Mouse (Mus musculus) forebrain, embryonic 16.5 days (tissue): ENCODE results near the gene Mei1. TPM values are rescaled to one million over a fixed set of nuclear protein-coding genes. Genes with fewer than 3 reads are reported as not detected.

ENCODE experiments used
- ATAC-seq: fragments of 200-750 bp; cut with Nextera tagmentation; 2 replicates; pipeline ENCODE4 v1.8.0; 2017; ENCODE audit warnings: mild to moderate bottlenecking, moderate library complexity
- H3K27ac ChIP-seq: fragments of 300-500 bp; sonication (generic); 2 replicates; pipeline ENCODE4 v1.5.1; 2014; ENCODE audit warnings: low read length, control low read depth
- H3K27me3 ChIP-seq: fragments of 300-500 bp; sonication (generic); replicated peaks from 2 replicates; pipeline ENCODE4 v1.6.1; 2014; ENCODE audit warnings: low read length; ENCODE audit not compliant: control insufficient read depth, insufficient read depth
- H3K36me3 ChIP-seq: fragments of 300-500 bp; sonication (generic); 2 replicates; pipeline ENCODE4 v1.6.1; 2014; ENCODE audit not compliant: control insufficient read depth, insufficient read depth
- H3K4me1 ChIP-seq: fragments of 300-500 bp; sonication (generic); replicated peaks from 2 replicates; pipeline ENCODE4 v1.6.1; 2014; ENCODE audit warnings: low read length; ENCODE audit not compliant: control insufficient read depth, insufficient read depth
- H3K4me2 ChIP-seq: fragments of 300-500 bp; sonication (generic); 2 replicates; pipeline ENCODE4 v1.6.1; 2014; ENCODE audit warnings: mild to moderate bottlenecking, low read length, control low read depth
- H3K4me3 ChIP-seq: fragments of 300-500 bp; sonication (generic); replicated peaks from 2 replicates; pipeline ENCODE4 v1.5.1; 2014; ENCODE audit warnings: mild to moderate bottlenecking, low read length, control low read depth
- H3K9ac ChIP-seq: fragments of 300-500 bp; sonication (generic); replicated peaks from 2 replicates; pipeline ENCODE4 v1.6.1; 2014; ENCODE audit warnings: low read depth, low read length, control low read depth
- H3K9me3 ChIP-seq: fragments of 300-500 bp; sonication (generic); 2 replicates; pipeline ENCODE4 v1.6.1; 2016; ENCODE audit warnings: low read length; ENCODE audit not compliant: control insufficient read depth
- WGBS: fragments of 180-500 bp; shearing (Covaris S2); extraction: QIAGEN DNeasy Blood & Tissue Kit; methylation state at CpG from one replicate; pipeline ENCODE4 v1.1.7; 2014; 5-methylcytosine and 5-hydroxymethylcytosine counted together
- polyA plus RNA-seq: library from polyadenylated mRNA; unstranded; fragments of >200 nt; fragmentation: Nextera tagmentation; extraction: Ambion mirVana; gene quantifications from 2 replicates; pipeline ENCODE4 v1.2.1, GENCODE M21; 2015

Gene Mei1
- polyA plus RNA-seq, 1 experiment from 2014 or later: not detected

- H3K36me3 ChIP-seq: no peaks in the 10 kb centered on the region
- H3K4me1 ChIP-seq: peaks cover 26% of the 10 kb centered on the region
- H3K9me3 ChIP-seq: no peaks in the 10 kb centered on the region
- peak overlapping the region; percentile 96 for H3K27ac ChIP-seq
- no peaks in the 10 kb centered on the region for H3K27me3 ChIP-seq
- H3K9ac ChIP-seq: peak overlapping the region; percentile 38; the same call in 1 of the 2 replicates
- H3K4me3 ChIP-seq: peak overlapping the region; percentile 88
- ATAC-seq: no peak
- H3K4me2 ChIP-seq: peak overlapping the region; percentile 57
- WGBS: 8% methylated on average over 11 of the region's 11 CpGs
Measured at GRCm38 (mm10) chr15:82145851-82146769, 76.3 kb downstream of the Mei1 start.

GRCm38 (mm10) chr15:82146770-82147610 is 77.2 kb downstream of the Mei1 start, which contains the start of gene Srebf2:
Gene Srebf2 (plus strand): TSS chr15:82147181.
- Histone ChIP-seq H3K27ac (peak within 1 kb of the TSS; percentile 97), H3K9me3 (no peaks in the 10 kb centered on the region), H3K4me3 (peak within 1 kb of the TSS; percentile 88), H3K9ac (peak within 1 kb of the TSS; percentile 89), H3K4me1 (peaks cover 26% of the 10 kb centered on the region), H3K4me2 (peak within 1 kb of the TSS; percentile 88), H3K36me3 (no peaks in the 10 kb centered on the region), H3K27me3 (no peaks in the 10 kb centered on the region)
- WGBS: under 1% methylated on average over 67 of the region's 79 CpGs
- peak; percentile 97 for ATAC-seq

- Histone ChIP-seq H3K36me3 (no peaks in the 10 kb centered on the region), H3K9ac (peak overlapping the region; percentile 89), H3K27me3 (no peaks in the 10 kb centered on the region), H3K4me2 (peak overlapping the region; percentile 88), H3K4me3 (peak overlapping the region; percentile 88), H3K9me3 (no peaks in the 10 kb centered on the region), H3K4me1 (peaks cover 26% of the 10 kb centered on the region), H3K27ac (peak overlapping the region; percentile 97)
- no peak; the same call in 1 of the 2 replicates for ATAC-seq
- 0% methylated on average over 38 of the region's 50 CpGs for WGBS
Measured at GRCm38 (mm10) chr15:82147611-82148111, 77.9 kb downstream of the Mei1 start.

- H3K9ac ChIP-seq: peak overlapping the region; percentile 89
- no peaks in the 10 kb centered on the region for H3K36me3 ChIP-seq
- peak overlapping the region; percentile 88 for H3K4me3 ChIP-seq
- ATAC-seq: no peak
- H3K27ac ChIP-seq: peak overlapping the region; percentile 97
- H3K4me2 ChIP-seq: peak overlapping the region; percentile 88
- H3K9me3 ChIP-seq: no peaks in the 10 kb centered on the region
- 10% methylated on average over 9 of the region's 9 CpGs for WGBS
- peaks cover 26% of the 10 kb centered on the region for H3K4me1 ChIP-seq
- no peaks in the 10 kb centered on the region for H3K27me3 ChIP-seq
Measured at GRCm38 (mm10) chr15:82148510-82148911, 78.7 kb downstream of the Mei1 start.

- no peak for ATAC-seq
- Histone ChIP-seq H3K9me3 (no peaks in the 10 kb centered on the region), H3K36me3 (no peaks in the 10 kb centered on the region), H3K27me3 (no peaks in the 10 kb centered on the region), H3K27ac (no peak overlapping the region), H3K4me1 (peaks cover 24% of the 10 kb centered on the region), H3K4me3 (no peak overlapping the region), H3K4me2 (no peak overlapping the region), H3K9ac (no peak overlapping the region)
Measured at GRCm38 (mm10) chr15:82150042-82150441, 80.2 kb downstream of the Mei1 start.

GRCm38 (mm10) chr15:82151176-82151575 is 81.4 kb downstream of the Mei1 start:
- 89% methylated on average over 4 of the region's 4 CpGs for WGBS
- H3K4me2 ChIP-seq: no peak overlapping the region
- H3K4me3 ChIP-seq: no peak overlapping the region
- H3K27ac ChIP-seq: no peak overlapping the region
- H3K36me3 ChIP-seq: no peaks in the 10 kb centered on the region
- H3K9ac ChIP-seq: no peak overlapping the region
- no peak for ATAC-seq
- H3K9me3 ChIP-seq: no peaks in the 10 kb centered on the region
- H3K27me3 ChIP-seq: no peaks in the 10 kb centered on the region
- peaks cover 22% of the 10 kb centered on the region for H3K4me1 ChIP-seq

- Histone ChIP-seq H3K4me1 (peaks cover 17% of the 10 kb centered on the region), H3K27me3 (no peaks in the 10 kb centered on the region), H3K9me3 (no peaks in the 10 kb centered on the region), H3K9ac (no peak overlapping the region), H3K4me3 (no peak overlapping the region), H3K36me3 (no peaks in the 10 kb centered on the region), H3K4me2 (no peak overlapping the region), H3K27ac (no peak overlapping the region)
- no peak for ATAC-seq
- 83% methylated on average over 12 of the region's 12 CpGs for WGBS
Measured at GRCm38 (mm10) chr15:82152022-82152421, 82.2 kb downstream of the Mei1 start.

- no peaks in the 10 kb centered on the region for H3K27me3 ChIP-seq
- H3K9ac ChIP-seq: no peak overlapping the region
- no peaks in the 10 kb centered on the region for H3K36me3 ChIP-seq
- peaks cover 17% of the 10 kb centered on the region for H3K4me1 ChIP-seq
- H3K4me2 ChIP-seq: no peak overlapping the region
- H3K4me3 ChIP-seq: no peak overlapping the region
- 91% methylated on average over 7 of the region's 7 CpGs for WGBS
- H3K27ac ChIP-seq: no peak overlapping the region
- no peaks in the 10 kb centered on the region for H3K9me3 ChIP-seq
- no peak for ATAC-seq
Measured at GRCm38 (mm10) chr15:82152435-82152834, 82.6 kb downstream of the Mei1 start.

- Histone ChIP-seq H3K36me3 (no peaks in the 10 kb centered on the region), H3K9ac (no peak overlapping the region), H3K4me3 (no peak overlapping the region), H3K9me3 (no peaks in the 10 kb centered on the region), H3K4me1 (peaks cover 11% of the 10 kb centered on the region), H3K4me2 (no peak overlapping the region), H3K27me3 (no peaks in the 10 kb centered on the region), H3K27ac (no peak overlapping the region)
- WGBS: 93% methylated on average over 6 of the region's 6 CpGs
- ATAC-seq: no peak
Measured at GRCm38 (mm10) chr15:82156298-82156697, 86.5 kb downstream of the Mei1 start.
